Mouse (Mus musculus) splenic B cell, adult 2 months (primary cell): ENCODE data around the gene Hspa12a.

ENCODE experiments used
- DNase-seq: peaks from one replicate; pipeline ENCODE4 v3.0.0-alpha.2; 2011; ENCODE audit warnings: low read depth, low spot score
- H3K27me3 ChIP-seq: 2 replicates; pipeline ENCODE4 v1.6.1; 2012; ENCODE audit warnings: mild to moderate bottlenecking, low read length, moderate library complexity, mixed read lengths; ENCODE audit not compliant: control insufficient read depth, poor library complexity, insufficient read depth, severe bottlenecking
- H3K36me3 ChIP-seq: 2 replicates; pipeline ENCODE4 v1.6.1; 2012; ENCODE audit warnings: mild to moderate bottlenecking, low read length, moderate library complexity, mixed read lengths; ENCODE audit not compliant: control insufficient read depth, poor library complexity, insufficient read depth, severe bottlenecking

The Hspa12a gene

GRCm38 (mm10) chr19:58889306-58890038 lies 54.0 kb downstream of the Hspa12a start:
- H3K27me3 ChIP-seq: no peaks in the 10 kb centered on the region
- DNase-seq: no peak
- H3K36me3 ChIP-seq: no peaks in the 10 kb centered on the region

DNA sequence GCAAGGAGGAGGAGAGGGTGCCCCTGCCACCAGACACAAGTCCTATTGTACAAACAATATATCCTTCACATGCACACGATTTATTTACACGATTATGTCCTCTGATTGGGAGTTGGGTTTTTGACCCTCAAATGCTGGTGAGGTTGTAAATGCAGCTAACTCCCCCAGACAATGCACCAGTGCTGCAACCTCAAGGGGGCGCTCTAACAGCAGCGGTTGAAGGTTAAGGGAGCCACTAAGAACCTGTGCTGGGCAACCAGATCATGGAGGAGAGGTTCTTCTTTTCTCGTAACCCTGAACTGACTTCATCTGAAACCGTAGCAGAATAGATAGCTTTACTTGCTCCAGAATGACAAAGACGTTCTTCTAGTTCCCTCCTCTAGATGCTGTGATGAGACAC lies 57.0 kb downstream of the Hspa12a start:
- DNase-seq: peak; percentile 23
- Histone ChIP-seq H3K36me3 (no peaks in the 10 kb centered on the region), H3K27me3 (no peaks in the 10 kb centered on the region)

DNA sequence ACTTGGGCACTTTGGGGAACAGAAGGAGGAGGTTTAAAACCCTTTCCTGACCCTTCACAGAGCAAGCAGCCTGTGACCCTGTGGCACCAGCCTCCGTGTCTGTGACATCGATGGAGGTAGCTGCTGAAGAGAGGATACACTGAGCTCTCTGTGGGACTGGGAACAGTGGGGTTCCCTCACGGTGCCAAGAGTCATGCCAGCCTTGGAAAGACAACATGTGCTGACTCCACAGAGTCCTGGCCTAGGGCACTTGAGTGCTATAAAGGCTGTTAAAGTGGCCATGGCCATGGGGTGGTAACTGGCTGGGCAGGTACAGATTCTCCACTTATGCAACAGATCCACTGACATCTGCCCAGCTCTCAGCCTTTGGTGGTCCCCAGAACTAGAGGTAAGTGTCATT lies 60.0 kb downstream of the Hspa12a start:
- DNase-seq: no peak
- Histone ChIP-seq H3K27me3 (no peaks in the 10 kb centered on the region; the same call in 1 of the 2 replicates), H3K36me3 (no peaks in the 10 kb centered on the region)

DNA sequence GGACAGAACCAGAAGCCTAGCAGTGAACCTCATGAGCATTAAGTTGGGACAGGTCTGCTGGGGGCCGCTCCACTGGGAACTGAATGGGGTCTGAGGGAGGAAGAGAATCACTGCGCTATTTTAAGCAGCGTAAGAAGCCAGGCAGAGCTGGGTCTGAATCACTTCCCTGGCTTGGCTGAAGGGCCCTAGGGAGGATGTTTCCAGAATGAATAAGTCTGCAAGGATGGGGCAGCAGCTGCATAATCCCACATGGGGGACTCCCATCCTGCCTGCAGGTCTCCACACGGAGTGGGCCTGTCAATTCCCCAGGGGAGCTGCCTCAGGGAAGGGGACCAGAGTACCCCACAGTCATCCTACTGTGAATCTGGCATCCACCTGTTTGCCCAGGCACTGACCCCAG lies 61.1 kb downstream of the Hspa12a start:
- Histone ChIP-seq H3K36me3 (no peaks in the 10 kb centered on the region), H3K27me3 (no peaks in the 10 kb centered on the region; the same call in 1 of the 2 replicates)
- no peak for DNase-seq

GRCm38 (mm10) chr19:58879330-58879957 lies 64.0 kb downstream of the Hspa12a start:
- Histone ChIP-seq H3K27me3 (no peaks in the 10 kb centered on the region; the same call in 1 of the 2 replicates), H3K36me3 (no peaks in the 10 kb centered on the region)
- no peak for DNase-seq

GRCm38 (mm10) chr19:58878560-58878959 lies 64.9 kb downstream of the Hspa12a start:
- Histone ChIP-seq H3K27me3 (no peaks in the 10 kb centered on the region; the same call in 1 of the 2 replicates), H3K36me3 (no peaks in the 10 kb centered on the region)
- no peak for DNase-seq

- DNase-seq: no peak
- Histone ChIP-seq H3K27me3 (no peaks in the 10 kb centered on the region), H3K36me3 (no peaks in the 10 kb centered on the region)
Measured at GRCm38 (mm10) chr19:58873536-58873935, 69.9 kb downstream of the Hspa12a start.

GRCm38 (mm10) chr19:58872381-58873259 lies 70.8 kb downstream of the Hspa12a start:
- peak; percentile 43 for DNase-seq
- no peaks in the 10 kb centered on the region for H3K27me3 ChIP-seq
- no peaks in the 10 kb centered on the region for H3K36me3 ChIP-seq

GRCm38 (mm10) chr19:58871878-58872277 lies 71.6 kb downstream of the Hspa12a start:
- DNase-seq: no peak
- no peaks in the 10 kb centered on the region for H3K36me3 ChIP-seq
- H3K27me3 ChIP-seq: no peaks in the 10 kb centered on the region

- no peak for DNase-seq
Measured at GRCm38 (mm10) chr19:58866651-58867050, 76.8 kb downstream of the Hspa12a start.

GRCm38 (mm10) chr19:58865224-58865623 lies 78.2 kb downstream of the Hspa12a start:
- DNase-seq: peak; percentile 39
- no peaks in the 10 kb centered on the region for H3K36me3 ChIP-seq

More at GRCm38 (mm10) chr19:58866651-58867050, 76.8 kb downstream of the Hspa12a start:
- Histone ChIP-seq H3K27me3 (no peaks in the 10 kb centered on the region), H3K36me3 (no peaks in the 10 kb centered on the region)

GRCm38 (mm10) chr19:58864006-58864573 lies 79.4 kb downstream of the Hspa12a start:
- no peak for DNase-seq
- Histone ChIP-seq H3K36me3 (no peaks in the 10 kb centered on the region), H3K27me3 (no peaks in the 10 kb centered on the region)

More at GRCm38 (mm10) chr19:58865224-58865623, 78.2 kb downstream of the Hspa12a start:
- H3K27me3 ChIP-seq: no peaks in the 10 kb centered on the region

GRCm38 (mm10) chr19:58861174-58861760 lies 82.2 kb downstream of the Hspa12a start:
- Histone ChIP-seq H3K27me3 (no peaks in the 10 kb centered on the region), H3K36me3 (no peaks in the 10 kb centered on the region)
- no peak for DNase-seq
